Mouse (Mus musculus): ENCODE measurements around the gene Olfr1287. TPM values are rescaled to one million over a fixed set of nuclear protein-coding genes. Genes with fewer than 3 reads are reported as not detected.

Gene Olfr1287
- total RNA-seq (2021): not detected

GRCm38 (mm10) chr2:111448842-111449241 lies at the start of gene Olfr1287:
Olfr1287 (plus strand) TSS chr2:111449142.
- no peak for DNase-seq

DNA sequence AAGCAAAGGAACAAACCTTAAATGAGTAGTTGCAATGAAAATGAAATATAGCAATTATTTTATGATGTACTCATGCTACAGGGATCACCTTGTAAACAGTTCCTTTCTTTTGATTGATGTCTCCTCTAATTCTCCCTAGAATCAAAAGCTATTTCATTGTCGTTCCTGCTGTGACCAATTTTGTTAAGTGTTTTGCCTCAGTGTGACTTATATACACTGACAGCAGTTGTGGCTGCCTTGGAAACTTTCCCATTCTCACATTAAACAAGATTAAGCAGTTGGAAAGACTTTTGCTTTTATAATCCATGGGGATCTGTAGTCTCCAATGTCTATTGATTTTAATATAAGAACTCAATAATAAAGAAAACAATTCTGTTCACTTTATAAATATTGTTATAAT lies 26.0 kb upstream of the Olfr1287 start, which contains the start of gene Olfr1286:
Gene Olfr1286 (minus strand): TSS at position 185 of the 400 bp plus-strand sequence.
- no peak for DNase-seq

GRCm38 (mm10) chr2:111473801-111474200 lies 24.9 kb downstream of the Olfr1287 start, which contains the start of gene Olfr1288:
Olfr1288 (plus strand) TSS chr2:111474101.
- no peak for DNase-seq

- no peak for DNase-seq
Observed at GRCm38 (mm10) chr2:111480519-111480918, 31.6 kb downstream of the Olfr1287 start, which contains the start of gene Olfr1289. Olfr1289 (plus strand) TSS chr2:111480819.

- DNase-seq: no peak
Observed at GRCm38 (mm10) chr2:111493729-111494128, 44.8 kb downstream of the Olfr1287 start, which contains the start of gene Olfr1290. Olfr1290 (minus strand) TSS chr2:111493829.

GRCm38 (mm10) chr2:111496880-111497279 lies 47.9 kb downstream of the Olfr1287 start, which contains the start of gene Olfr1291-ps1:
Olfr1291-ps1 (plus strand) TSS chr2:111497180.
- no peak for DNase-seq

Other genes starting within 250 kb of the Olfr1287 start
- not detected for gene 4930430A15Rik, start 219.5 kb upstream of the Olfr1287 start, total RNA-seq (2021)
- gene Olfr1275, start 213.9 kb upstream of the Olfr1287 start, total RNA-seq (2021): not detected
- not detected for gene Olfr1276, start 194.6 kb upstream of the Olfr1287 start, total RNA-seq (2021)
- not detected for gene Olfr1277, start 175.0 kb upstream of the Olfr1287 start, total RNA-seq (2021)
- not detected for gene Olfr1278, start 159.0 kb upstream of the Olfr1287 start, total RNA-seq (2021)
- gene Olfr1279, start 148.5 kb upstream of the Olfr1287 start, total RNA-seq (2021): not detected
- gene Olfr1280, start 135.1 kb upstream of the Olfr1287 start, total RNA-seq (2021): not detected
- not detected for gene Olfr1281, start 122.6 kb upstream of the Olfr1287 start, total RNA-seq (2021)
- gene Olfr1282, start 113.1 kb upstream of the Olfr1287 start, total RNA-seq (2021): not detected
- gene Olfr1283, start 82.4 kb upstream of the Olfr1287 start, total RNA-seq (2021): not detected
- not detected for gene Olfr1284, start 73.6 kb upstream of the Olfr1287 start, total RNA-seq (2021)
- gene Olfr1286, start 26.0 kb upstream of the Olfr1287 start, total RNA-seq (2021): not detected
- not detected for gene Olfr1288, start 25.0 kb downstream of the Olfr1287 start, total RNA-seq (2021)
- gene Olfr1289, start 31.7 kb downstream of the Olfr1287 start, total RNA-seq (2021): not detected
- not detected for gene Olfr1290, start 44.7 kb downstream of the Olfr1287 start, total RNA-seq (2021)
- not detected for gene Olfr1291-ps1, start 48.0 kb downstream of the Olfr1287 start, total RNA-seq (2021)
- gene Olfr1293-ps, start 76.1 kb downstream of the Olfr1287 start, total RNA-seq (2021): not detected
- gene Olfr1294, start 91.1 kb downstream of the Olfr1287 start, total RNA-seq (2021): not detected
- gene Olfr1295, start 120.5 kb downstream of the Olfr1287 start, total RNA-seq (2021): not detected
- gene Olfr1297, start 177.4 kb downstream of the Olfr1287 start, total RNA-seq (2021): not detected
- not detected for gene Olfr1298, start 200.1 kb downstream of the Olfr1287 start, total RNA-seq (2021)
- gene Olfr1299, start 212.3 kb downstream of the Olfr1287 start, total RNA-seq (2021): not detected

All from heart, postnatal 4 days (tissue).